Mouse (Mus musculus) liver, embryonic 13.5 days (tissue): ENCODE measurements around the gene Gm18596. TPM values are rescaled to one million over a fixed set of nuclear protein-coding genes. Genes with fewer than 3 reads are reported as not detected.
"Not testable (repeated sequence)": the region's sequence is repeated elsewhere in the genome, so short reads cannot be mapped to it uniquely, and the experiment has no call there.

Source experiments
- ATAC-seq: fragments of 200-750 bp; cut with Nextera tagmentation; 2 replicates; pipeline ENCODE4 v1.8.0; 2017; ENCODE audit warnings: low read depth, mild to moderate bottlenecking, moderate number of reproducible peaks, moderate library complexity
- DNase-seq: peaks from one replicate; pipeline ENCODE4 v3.0.0; 2022
- H3K27ac ChIP-seq: fragments of 300-500 bp; sonication (generic); 2 replicates; pipeline ENCODE4 v1.5.1; 2015; ENCODE audit warnings: moderate library complexity, mild to moderate bottlenecking, inconsistent platforms
- H3K27me3 ChIP-seq: fragments of 300-500 bp; sonication (generic); 2 replicates; pipeline ENCODE4 v1.6.1; 2015; ENCODE audit warnings: mild to moderate bottlenecking, inconsistent platforms
- H3K36me3 ChIP-seq: fragments of 300-500 bp; sonication (generic); 2 replicates; pipeline ENCODE4 v1.6.1; 2015; ENCODE audit warnings: mild to moderate bottlenecking, inconsistent platforms
- H3K4me1 ChIP-seq: fragments of 300-500 bp; sonication (generic); replicated peaks from 2 replicates; pipeline ENCODE4 v1.6.1; 2015; ENCODE audit warnings: inconsistent platforms
- H3K4me2 ChIP-seq: fragments of 300-500 bp; sonication (generic); 2 replicates; pipeline ENCODE4 v1.6.1; 2015; ENCODE audit warnings: inconsistent platforms, mild to moderate bottlenecking, moderate library complexity
- H3K4me3 ChIP-seq: fragments of 300-500 bp; sonication (generic); replicated peaks from 2 replicates; pipeline ENCODE4 v1.5.1; 2015; ENCODE audit warnings: mild to moderate bottlenecking, inconsistent platforms
- H3K9ac ChIP-seq: fragments of 300-500 bp; sonication (generic); 2 replicates; pipeline ENCODE4 v1.6.1; 2015; ENCODE audit warnings: mild to moderate bottlenecking, inconsistent platforms
- H3K9me3 ChIP-seq: fragments of 300-500 bp; sonication (generic); replicated peaks from 2 replicates; pipeline ENCODE4 v1.6.1; 2016; ENCODE audit warnings: inconsistent platforms
- WGBS: fragments of 180-500 bp; shearing (Covaris S2); methylation state at CpG from one replicate; pipeline ENCODE4 v1.1.7; 2015; ENCODE audit not compliant: insufficient replicate concordance; 5-methylcytosine and 5-hydroxymethylcytosine counted together
- polyA plus RNA-seq: library from polyadenylated mRNA; unstranded; fragments of >200 nt; fragmentation: Nextera tagmentation; extraction: Ambion mirVana; gene quantifications from 2 replicates; pipeline ENCODE4 v1.2.1, GENCODE M21; 2015

Gm18596 gene
- not detected in 2 replicates for polyA plus RNA-seq

DNA sequence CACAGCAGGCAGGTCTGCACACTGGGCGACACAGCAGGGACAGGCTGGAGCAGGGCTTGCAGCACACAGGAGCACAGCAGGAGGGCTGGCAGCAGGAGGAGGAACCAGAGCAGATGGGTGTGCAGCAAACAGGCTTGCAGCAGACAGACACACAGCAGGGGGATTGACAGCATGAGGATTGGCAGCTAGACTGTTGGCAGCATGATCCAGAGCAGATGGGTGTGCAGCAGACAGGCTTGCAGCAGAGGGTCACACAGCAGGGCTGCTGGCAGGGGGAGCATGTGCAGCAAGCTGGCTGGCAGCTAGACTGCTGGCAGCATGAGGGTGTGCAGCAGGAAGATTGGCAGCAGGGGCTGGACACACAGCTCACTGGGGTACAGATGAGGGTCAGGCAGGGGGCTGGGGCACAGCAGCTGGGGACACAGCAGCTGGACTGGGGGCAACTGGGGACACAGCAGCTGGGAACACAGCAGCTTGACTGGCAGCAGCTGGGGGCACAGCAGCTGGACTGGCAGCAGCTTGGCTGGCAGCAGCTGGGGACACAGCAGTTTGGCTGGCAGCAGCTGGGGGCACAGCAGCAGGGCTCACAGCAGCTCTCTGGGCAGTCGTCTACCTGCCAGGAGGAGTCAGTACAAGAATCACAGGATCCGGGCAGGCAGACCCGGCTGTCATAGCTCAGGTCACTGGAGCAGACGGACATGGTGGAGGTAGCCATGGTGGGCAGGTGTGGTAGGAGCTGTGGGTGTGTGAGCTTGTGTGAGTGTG, at the start of gene Gm18596:
Gene Gm18596, minus strand, starts transcription at position 715 of the 765 bp plus-strand sequence.
- not testable (repeated sequence) for H3K4me1 ChIP-seq, H3K27ac ChIP-seq, H3K4me2 ChIP-seq, H3K36me3 ChIP-seq, H3K9me3 ChIP-seq, H3K27me3 ChIP-seq, ATAC-seq, H3K4me3 ChIP-seq, DNase-seq, H3K9ac ChIP-seq
- WGBS = 65% methylated on average over 4 of the region's 5 CpGs

DNA sequence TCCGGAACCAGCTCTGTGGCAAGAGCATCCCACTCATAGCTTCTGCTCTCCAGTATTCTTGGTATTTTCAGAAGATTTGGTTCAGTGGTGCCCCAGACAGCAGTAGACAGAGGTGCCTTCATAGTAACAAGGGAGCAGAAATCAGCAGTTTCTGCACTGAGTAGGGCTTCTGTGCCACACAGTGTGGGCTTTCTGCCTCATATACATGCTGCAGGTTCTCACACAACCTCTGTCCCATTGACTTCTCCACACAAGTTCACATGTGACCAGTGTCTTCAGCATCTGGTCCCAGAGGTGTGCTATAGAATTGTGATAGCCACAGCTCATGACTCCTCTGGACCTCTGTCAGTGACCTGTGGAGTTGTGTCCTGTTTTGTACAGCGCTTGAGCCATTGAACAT, 46.2 kb upstream of the Gm18596 start:
- DNase-seq (no peak), ATAC-seq (no peak)
- WGBS = 55% methylated on average over 2 of the region's 2 CpGs
- H3K9ac ChIP-seq = no peak overlapping the region
- H3K9me3 ChIP-seq = no peaks in the 10 kb centered on the region
- no peak overlapping the region for H3K4me2 ChIP-seq
- H3K27me3 ChIP-seq = no peaks in the 10 kb centered on the region
- H3K36me3 ChIP-seq = no peaks in the 10 kb centered on the region
- H3K4me1 ChIP-seq = no peaks in the 10 kb centered on the region
- H3K27ac ChIP-seq = no peak overlapping the region
- no peak overlapping the region for H3K4me3 ChIP-seq

DNA sequence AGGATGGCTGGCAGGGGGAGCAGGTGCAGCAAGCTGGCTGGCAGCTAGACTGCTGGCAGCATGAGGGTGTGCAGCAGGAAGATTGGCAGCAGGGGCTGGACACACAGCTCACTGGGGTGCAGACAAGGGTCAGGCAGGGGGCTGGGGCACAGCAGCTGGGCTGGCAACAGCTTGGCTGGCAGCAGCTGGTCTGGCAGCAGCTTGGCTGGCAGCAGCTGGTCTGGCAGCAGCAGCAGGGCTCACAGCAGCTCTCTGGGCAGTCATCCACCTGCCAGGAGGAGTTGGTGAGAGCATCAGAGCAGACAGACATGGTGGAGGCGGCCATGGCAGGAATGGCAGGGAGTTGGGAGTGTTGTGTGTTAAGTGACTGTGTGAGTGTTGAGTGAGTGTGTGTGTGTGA, 45.4 kb upstream of the Gm18596 start, which contains the start of gene Gm7137:
Gene Gm7137, minus strand, starts transcription at position 325 of the 400 bp plus-strand sequence.
- not testable (repeated sequence) for H3K4me2 ChIP-seq, H3K9me3 ChIP-seq, H3K4me3 ChIP-seq, H3K9ac ChIP-seq, H3K27me3 ChIP-seq, H3K36me3 ChIP-seq, ATAC-seq, DNase-seq, H3K4me1 ChIP-seq, H3K27ac ChIP-seq
- 30% methylated on average over 1 of the region's 1 CpGs for WGBS

DNA sequence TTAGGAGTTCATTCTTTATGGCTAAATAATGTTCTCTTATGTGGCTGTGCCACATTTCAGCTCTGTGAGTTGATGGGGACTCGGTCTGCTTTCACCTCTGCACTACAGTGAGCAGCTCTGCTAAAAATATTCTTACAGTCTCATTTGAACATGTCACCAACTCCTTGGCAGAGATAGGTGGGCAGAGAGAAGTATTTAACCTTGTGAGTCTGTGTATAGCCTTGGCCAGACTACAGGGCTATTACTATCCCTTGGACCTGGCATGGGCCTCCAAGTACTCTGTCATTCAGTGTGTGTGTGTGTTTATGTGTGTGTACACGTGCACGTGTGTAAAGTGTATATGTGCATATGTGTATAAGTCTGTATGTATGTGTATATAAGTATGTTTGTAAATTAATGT, 41.0 kb upstream of the Gm18596 start:
- H3K4me2 ChIP-seq, H3K4me1 ChIP-seq, H3K9ac ChIP-seq, H3K27me3 ChIP-seq, H3K27ac ChIP-seq, DNase-seq, H3K36me3 ChIP-seq, H3K4me3 ChIP-seq, ATAC-seq, H3K9me3 ChIP-seq: not testable (repeated sequence)
- 53% methylated on average over 3 of the region's 3 CpGs for WGBS

DNA sequence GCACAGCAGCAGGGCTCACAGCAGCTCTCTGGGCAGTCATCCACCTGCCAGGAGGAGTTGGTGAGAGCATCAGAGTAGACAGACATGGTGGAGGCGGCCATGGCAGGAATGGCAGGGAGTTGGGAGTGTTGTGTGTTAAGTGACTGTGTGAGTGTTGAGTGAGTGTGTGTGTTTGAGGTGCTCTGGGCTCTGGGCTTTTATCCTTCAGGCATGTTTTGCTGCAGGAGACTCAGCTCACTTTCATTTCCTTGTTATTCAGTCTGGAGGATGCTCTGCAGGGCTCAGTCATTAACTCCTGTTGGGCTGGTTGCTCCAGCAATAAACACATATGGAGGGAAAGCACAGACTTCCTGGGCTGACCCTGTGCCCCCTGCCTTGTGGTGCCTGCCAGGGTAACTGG, 40.0 kb upstream of the Gm18596 start, which contains the start of gene Gm3250:
Gene Gm3250, minus strand, starts transcription at position 101 of the 400 bp plus-strand sequence.
- not testable (repeated sequence) for DNase-seq, H3K9ac ChIP-seq, H3K36me3 ChIP-seq, H3K4me1 ChIP-seq, H3K4me2 ChIP-seq, H3K4me3 ChIP-seq, H3K9me3 ChIP-seq, H3K27me3 ChIP-seq, ATAC-seq, H3K27ac ChIP-seq
- WGBS = 31% methylated on average over 1 of the region's 1 CpGs

DNA sequence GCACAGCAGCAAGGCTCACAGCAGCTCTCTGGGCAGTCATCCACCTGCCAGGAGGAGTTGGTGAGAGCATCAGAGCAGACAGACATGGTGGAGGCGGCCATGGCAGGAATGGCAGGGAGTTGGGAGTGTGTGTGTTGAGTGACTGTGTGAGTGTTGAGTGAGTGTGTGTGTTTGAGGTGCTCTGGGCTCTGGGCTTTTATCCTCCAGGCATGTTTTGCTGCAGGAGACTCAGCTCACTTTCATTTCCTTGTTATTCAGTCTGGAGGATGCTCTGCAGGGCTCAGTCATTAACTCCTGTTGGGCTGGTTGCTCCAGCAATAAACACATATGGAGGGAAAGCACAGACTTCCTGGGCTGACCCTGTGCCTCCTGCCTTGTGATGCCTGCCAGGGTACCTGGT, 34.4 kb upstream of the Gm18596 start, which contains the start of gene Gm7138:
Gene Gm7138, minus strand, starts transcription at position 101 of the 400 bp plus-strand sequence.
- DNase-seq, ATAC-seq, H3K27me3 ChIP-seq, H3K4me2 ChIP-seq, H3K9me3 ChIP-seq, H3K27ac ChIP-seq, H3K4me3 ChIP-seq, H3K4me1 ChIP-seq, H3K36me3 ChIP-seq, H3K9ac ChIP-seq: not testable (repeated sequence)
- 36% methylated on average over 1 of the region's 1 CpGs for WGBS

DNA sequence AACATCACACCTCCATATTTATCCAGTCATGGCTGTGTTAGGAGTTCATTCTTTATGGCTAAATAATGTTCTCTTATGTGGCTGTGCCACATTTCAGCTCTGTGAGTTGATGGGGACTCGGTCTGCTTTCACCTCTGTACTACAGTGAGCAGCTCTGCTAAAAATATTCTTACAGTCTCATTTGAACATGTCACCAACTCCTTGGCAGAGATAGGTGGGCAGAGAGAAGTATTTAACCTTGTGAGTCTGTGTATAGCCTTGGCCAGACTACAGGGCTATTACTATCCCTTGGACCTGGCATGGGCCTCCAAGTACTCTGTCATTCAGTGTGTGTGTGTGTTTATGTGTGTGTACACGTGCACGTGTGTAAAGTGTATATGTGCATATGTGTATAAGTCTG, 29.7 kb upstream of the Gm18596 start:
- H3K4me1 ChIP-seq, ATAC-seq, H3K36me3 ChIP-seq, H3K4me2 ChIP-seq, H3K27ac ChIP-seq, H3K4me3 ChIP-seq, H3K9ac ChIP-seq, DNase-seq, H3K9me3 ChIP-seq, H3K27me3 ChIP-seq: not testable (repeated sequence)
- 47% methylated on average over 1 of the region's 3 CpGs for WGBS

DNA sequence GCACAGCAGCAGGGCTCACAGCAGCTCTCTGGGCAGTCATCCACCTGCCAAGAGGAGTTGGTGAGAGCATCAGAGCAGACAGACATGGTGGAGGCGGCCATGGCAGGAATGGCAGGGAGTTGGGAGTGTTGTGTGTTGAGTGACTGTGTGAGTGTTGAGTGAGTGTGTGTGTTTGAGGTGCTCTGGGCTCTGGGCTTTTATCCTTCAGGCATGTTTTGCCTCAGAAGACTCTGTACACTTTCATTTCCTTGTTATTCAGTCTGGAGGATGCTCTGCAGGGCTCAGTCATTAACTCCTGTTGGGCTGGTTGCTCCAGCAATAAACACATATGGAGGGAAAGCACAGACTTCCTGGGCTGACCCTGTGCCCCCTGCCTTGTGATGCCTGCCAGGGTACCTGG, 28.8 kb upstream of the Gm18596 start, which contains the start of gene Gm3238:
Gene Gm3238, minus strand, starts transcription at position 101 of the 400 bp plus-strand sequence.
- not testable (repeated sequence) for H3K27ac ChIP-seq, H3K9me3 ChIP-seq
- 18% methylated on average over 1 of the region's 1 CpGs for WGBS

DNA sequence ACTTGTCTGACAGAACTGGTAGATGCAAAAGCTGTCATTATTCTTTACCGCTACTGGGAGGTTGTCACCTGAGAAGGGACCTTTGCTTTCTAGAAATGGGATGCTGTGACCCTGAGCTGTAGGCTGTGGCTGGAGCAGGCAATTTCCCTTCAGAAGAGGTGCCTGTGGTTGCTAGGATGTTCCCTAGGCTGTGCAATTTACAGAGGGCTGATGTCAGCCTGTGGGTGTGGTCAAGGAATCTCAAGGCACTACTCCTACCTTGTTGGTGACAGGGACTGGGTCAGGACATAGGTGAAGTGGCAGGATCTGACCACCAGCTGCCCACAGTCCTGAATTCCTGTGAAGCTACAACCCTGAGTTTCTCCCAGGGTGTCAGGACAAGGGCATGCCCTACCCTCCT, 27.3 kb upstream of the Gm18596 start:
- DNase-seq (no peak), ATAC-seq (no peak)
- H3K4me1 ChIP-seq = no peaks in the 10 kb centered on the region
- no peaks in the 10 kb centered on the region for H3K9me3 ChIP-seq
- no peak overlapping the region for H3K4me3 ChIP-seq
- H3K27ac ChIP-seq = no peak overlapping the region
- WGBS = 56% methylated on average over 1 of the region's 1 CpGs
- H3K9ac ChIP-seq = no peak overlapping the region
- H3K36me3 ChIP-seq = no peaks in the 10 kb centered on the region
- no peak overlapping the region for H3K4me2 ChIP-seq
- no peaks in the 10 kb centered on the region for H3K27me3 ChIP-seq

More for the DNA sequence above, 28.8 kb upstream of the Gm18596 start, which contains the start of gene Gm3238:
- not testable (repeated sequence) for H3K27me3 ChIP-seq, H3K36me3 ChIP-seq, H3K4me3 ChIP-seq, DNase-seq, H3K9ac ChIP-seq, ATAC-seq, H3K4me2 ChIP-seq, H3K4me1 ChIP-seq

DNA sequence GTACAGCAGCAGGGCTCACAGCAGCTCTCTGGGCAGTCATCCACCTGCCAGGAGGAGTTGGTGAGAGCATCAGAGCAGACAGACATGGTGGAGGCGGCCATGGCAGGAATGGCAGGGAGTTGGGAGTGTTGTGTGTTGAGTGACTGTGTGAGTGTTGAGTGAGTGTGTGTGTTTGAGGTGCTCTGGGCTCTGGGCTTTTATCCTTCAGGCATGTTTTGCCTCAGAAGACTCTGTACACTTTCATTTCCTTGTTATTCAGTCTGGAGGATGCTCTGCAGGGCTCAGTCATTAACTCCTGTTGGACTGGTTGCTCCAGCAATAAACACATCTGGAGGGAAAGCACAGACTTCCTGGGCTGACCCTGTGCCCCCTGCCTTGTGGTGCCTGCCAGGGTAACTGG, 17.1 kb upstream of the Gm18596 start, which contains the start of gene Gm3233:
Gene Gm3233, minus strand, starts transcription at position 101 of the 400 bp plus-strand sequence.
- WGBS = 50% methylated on average over 1 of the region's 1 CpGs
- ATAC-seq, H3K4me1 ChIP-seq, H3K27ac ChIP-seq, H3K4me3 ChIP-seq, H3K9me3 ChIP-seq, H3K27me3 ChIP-seq, H3K4me2 ChIP-seq, H3K9ac ChIP-seq, DNase-seq, H3K36me3 ChIP-seq: not testable (repeated sequence)

DNA sequence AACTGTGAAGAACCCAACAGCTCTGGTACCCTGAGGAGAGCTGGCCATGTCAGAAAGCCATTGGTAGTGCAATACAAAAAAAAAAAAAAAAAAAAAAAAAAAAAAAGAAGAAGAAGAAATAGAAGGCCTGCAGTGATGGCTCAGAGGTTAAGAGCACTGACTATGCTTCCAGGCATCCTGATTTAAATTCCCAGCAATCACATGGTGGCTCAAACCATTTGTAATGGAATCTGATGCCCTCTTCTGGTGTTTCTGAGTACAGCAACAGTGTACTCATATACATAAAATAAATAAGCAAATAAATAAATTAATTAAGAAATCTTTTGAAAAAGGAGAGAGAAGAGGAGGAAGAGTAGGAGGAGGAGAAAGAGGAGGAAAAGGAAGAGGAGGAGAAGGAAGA, 11.0 kb upstream of the Gm18596 start:
- Histone ChIP-seq H3K4me3 (no peak overlapping the region), H3K36me3 (no peaks in the 10 kb centered on the region), H3K4me1 (no peaks in the 10 kb centered on the region), H3K27me3 (no peaks in the 10 kb centered on the region), H3K27ac (no peak overlapping the region), H3K9ac (no peak overlapping the region), H3K4me2 (no peak overlapping the region), H3K9me3 (no peaks in the 10 kb centered on the region)
- DNase-seq (no peak), ATAC-seq (no peak)

DNA sequence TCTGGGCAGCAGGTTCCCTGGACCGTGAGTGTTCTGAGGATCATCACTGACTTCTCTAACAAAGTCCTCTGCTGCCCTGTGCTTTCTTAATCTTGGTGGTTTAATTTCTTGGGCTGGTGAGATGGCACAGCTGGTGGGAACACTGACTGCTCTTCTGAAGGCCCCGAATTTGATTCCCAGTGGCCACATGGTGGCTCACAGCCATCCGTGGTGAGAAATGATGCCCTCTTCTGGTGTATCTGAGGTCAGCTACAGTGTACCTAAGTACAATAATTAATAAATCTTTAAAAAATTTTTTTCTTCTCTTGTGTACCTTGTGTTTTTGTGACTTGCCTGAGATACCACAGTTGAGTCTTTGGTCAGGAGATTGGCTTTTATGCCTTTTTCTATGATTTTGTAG, 9.9 kb upstream of the Gm18596 start:
- not testable (repeated sequence) for H3K9me3 ChIP-seq, H3K27ac ChIP-seq, H3K9ac ChIP-seq, H3K27me3 ChIP-seq, H3K4me3 ChIP-seq, H3K36me3 ChIP-seq, H3K4me2 ChIP-seq, H3K4me1 ChIP-seq, ATAC-seq, DNase-seq
- 39% methylated on average over 3 of the region's 3 CpGs for WGBS
